Mouse (Mus musculus) liver, embryonic 13.5 days (tissue): ENCODE data around the gene Aamp. TPM values are rescaled to one million over a fixed set of nuclear protein-coding genes. Genes with fewer than 3 reads are reported as not detected.

ENCODE experiments used
- ATAC-seq: fragments of 200-750 bp; cut with Nextera tagmentation; 2 replicates; pipeline ENCODE4 v1.8.0; 2017; ENCODE audit warnings: low read depth, mild to moderate bottlenecking, moderate number of reproducible peaks, moderate library complexity
- DNase-seq: peaks from one replicate; pipeline ENCODE4 v3.0.0; 2022
- H3K27ac ChIP-seq: fragments of 300-500 bp; sonication (generic); 2 replicates; pipeline ENCODE4 v1.5.1; 2015; ENCODE audit warnings: moderate library complexity, mild to moderate bottlenecking, inconsistent platforms
- H3K27me3 ChIP-seq: fragments of 300-500 bp; sonication (generic); 2 replicates; pipeline ENCODE4 v1.6.1; 2015; ENCODE audit warnings: mild to moderate bottlenecking, inconsistent platforms
- H3K36me3 ChIP-seq: fragments of 300-500 bp; sonication (generic); 2 replicates; pipeline ENCODE4 v1.6.1; 2015; ENCODE audit warnings: mild to moderate bottlenecking, inconsistent platforms
- H3K4me1 ChIP-seq: fragments of 300-500 bp; sonication (generic); replicated peaks from 2 replicates; pipeline ENCODE4 v1.6.1; 2015; ENCODE audit warnings: inconsistent platforms
- H3K4me2 ChIP-seq: fragments of 300-500 bp; sonication (generic); 2 replicates; pipeline ENCODE4 v1.6.1; 2015; ENCODE audit warnings: inconsistent platforms, mild to moderate bottlenecking, moderate library complexity
- H3K4me3 ChIP-seq: fragments of 300-500 bp; sonication (generic); replicated peaks from 2 replicates; pipeline ENCODE4 v1.5.1; 2015; ENCODE audit warnings: mild to moderate bottlenecking, inconsistent platforms
- H3K9ac ChIP-seq: fragments of 300-500 bp; sonication (generic); 2 replicates; pipeline ENCODE4 v1.6.1; 2015; ENCODE audit warnings: mild to moderate bottlenecking, inconsistent platforms
- H3K9me3 ChIP-seq: fragments of 300-500 bp; sonication (generic); replicated peaks from 2 replicates; pipeline ENCODE4 v1.6.1; 2016; ENCODE audit warnings: inconsistent platforms
- WGBS: fragments of 180-500 bp; shearing (Covaris S2); methylation state at CpG from one replicate; pipeline ENCODE4 v1.1.7; 2015; ENCODE audit not compliant: insufficient replicate concordance; 5-methylcytosine and 5-hydroxymethylcytosine counted together
- polyA plus RNA-seq: library from polyadenylated mRNA; unstranded; fragments of >200 nt; fragmentation: Nextera tagmentation; extraction: Ambion mirVana; gene quantifications from 2 replicates; pipeline ENCODE4 v1.2.1, GENCODE M21; 2015

Aamp gene
- polyA plus RNA-seq, 1 experiment from 2014 or later = 104 TPM

- H3K4me3 ChIP-seq = no peak overlapping the region
- no peaks in the 10 kb centered on the region for H3K9me3 ChIP-seq
- no peak overlapping the region for H3K9ac ChIP-seq
- 58% methylated on average over 6 of the region's 6 CpGs for WGBS
- no peaks in the 10 kb centered on the region for H3K36me3 ChIP-seq
- no peaks in the 10 kb centered on the region for H3K27me3 ChIP-seq
- no peak overlapping the region; the same call in 1 of the 2 replicates for H3K4me2 ChIP-seq
- H3K4me1 ChIP-seq = peaks cover 98% of the 10 kb centered on the region
- no peak for DNase-seq
- H3K27ac ChIP-seq = peak overlapping the region; percentile 21; the same call in 1 of the 2 replicates
- no peak for ATAC-seq
Observed at GRCm38 (mm10) chr1:74300347-74301110, 16.0 kb upstream of the Aamp start.

GRCm38 (mm10) chr1:74298996-74299395, 14.5 kb upstream of the Aamp start:
- Histone ChIP-seq H3K9ac (peak overlapping the region; percentile 37; the same call in 1 of the 2 replicates), H3K9me3 (no peaks in the 10 kb centered on the region), H3K36me3 (peaks cover 4% of the 10 kb centered on the region), H3K4me2 (no peak overlapping the region), H3K4me3 (no peak overlapping the region), H3K4me1 (peaks cover 99% of the 10 kb centered on the region), H3K27me3 (no peaks in the 10 kb centered on the region), H3K27ac (no peak overlapping the region)
- ATAC-seq (no peak), DNase-seq (no peak)
- 63% methylated on average over 5 of the region's 5 CpGs for WGBS

- no peak overlapping the region for H3K9ac ChIP-seq
- 86% methylated on average over 5 of the region's 5 CpGs for WGBS
Observed at GRCm38 (mm10) chr1:74298157-74298750, 13.7 kb upstream of the Aamp start.

GRCm38 (mm10) chr1:74297269-74297668, 12.7 kb upstream of the Aamp start:
- H3K4me1 ChIP-seq = peaks cover 88% of the 10 kb centered on the region
- ATAC-seq = no peak
- H3K27ac ChIP-seq = peak overlapping the region; percentile 94
- peak overlapping the region; percentile 90 for H3K4me2 ChIP-seq
- no peaks in the 10 kb centered on the region for H3K27me3 ChIP-seq
- H3K4me3 ChIP-seq = peak overlapping the region; percentile 63; the same call in 1 of the 2 replicates
- peak overlapping the region; percentile 82 for H3K9ac ChIP-seq
- DNase-seq = peak; percentile 46
- 53% methylated on average over 3 of the region's 3 CpGs for WGBS
- H3K9me3 ChIP-seq = no peaks in the 10 kb centered on the region
- peaks cover 19% of the 10 kb centered on the region for H3K36me3 ChIP-seq

More at GRCm38 (mm10) chr1:74298157-74298750, 13.7 kb upstream of the Aamp start:
- Histone ChIP-seq H3K4me3 (no peak overlapping the region), H3K36me3 (peaks cover 10% of the 10 kb centered on the region), H3K27ac (peak overlapping the region; percentile 19; the same call in 1 of the 2 replicates), H3K4me2 (no peak overlapping the region), H3K9me3 (no peaks in the 10 kb centered on the region), H3K27me3 (no peaks in the 10 kb centered on the region), H3K4me1 (peaks cover 98% of the 10 kb centered on the region)
- ATAC-seq = no peak
- DNase-seq = no peak

- peak overlapping the region; percentile 63 for H3K4me3 ChIP-seq
- DNase-seq (no peak), ATAC-seq (no peak)
- peak overlapping the region; percentile 82 for H3K9ac ChIP-seq
- no peaks in the 10 kb centered on the region for H3K27me3 ChIP-seq
- WGBS = 62% methylated on average over 6 of the region's 6 CpGs
- H3K9me3 ChIP-seq = no peaks in the 10 kb centered on the region
- peak overlapping the region; percentile 90 for H3K4me2 ChIP-seq
- H3K36me3 ChIP-seq = peaks cover 24% of the 10 kb centered on the region
- peaks cover 80% of the 10 kb centered on the region for H3K4me1 ChIP-seq
- H3K27ac ChIP-seq = peak overlapping the region; percentile 94
Observed at GRCm38 (mm10) chr1:74296477-74296876, 11.9 kb upstream of the Aamp start.

- H3K27ac ChIP-seq = peak overlapping the region; percentile 94
- DNase-seq (peak; percentile 86), ATAC-seq (peak; percentile 96)
- H3K9me3 ChIP-seq = no peaks in the 10 kb centered on the region
- H3K4me3 ChIP-seq = peak overlapping the region; percentile 63
- 19% methylated on average over 9 of the region's 9 CpGs for WGBS
- peaks cover 77% of the 10 kb centered on the region for H3K4me1 ChIP-seq
- H3K27me3 ChIP-seq = no peaks in the 10 kb centered on the region
- peak overlapping the region; percentile 82 for H3K9ac ChIP-seq
- H3K36me3 ChIP-seq = peaks cover 33% of the 10 kb centered on the region
- peak overlapping the region; percentile 90 for H3K4me2 ChIP-seq
Observed at GRCm38 (mm10) chr1:74295456-74296171, 11.1 kb upstream of the Aamp start.

GRCm38 (mm10) chr1:74294733-74295455, 10.4 kb upstream of the Aamp start:
- no peaks in the 10 kb centered on the region for H3K9me3 ChIP-seq
- ATAC-seq (no peak), DNase-seq (no peak)
- peaks cover 40% of the 10 kb centered on the region for H3K36me3 ChIP-seq
- H3K9ac ChIP-seq = peak overlapping the region; percentile 82
- no peaks in the 10 kb centered on the region for H3K27me3 ChIP-seq
- peaks cover 77% of the 10 kb centered on the region for H3K4me1 ChIP-seq
- WGBS = 64% methylated on average over 6 of the region's 6 CpGs
- peak overlapping the region; percentile 94 for H3K27ac ChIP-seq
- H3K4me2 ChIP-seq = peak overlapping the region; percentile 90
- peak overlapping the region; percentile 63 for H3K4me3 ChIP-seq

- ATAC-seq = no peak
- H3K36me3 ChIP-seq = peaks cover 47% of the 10 kb centered on the region
- H3K4me1 ChIP-seq = peaks cover 77% of the 10 kb centered on the region
- H3K4me3 ChIP-seq = no peak overlapping the region
- H3K4me2 ChIP-seq = no peak overlapping the region
- 87% methylated on average over 3 of the region's 3 CpGs for whole genome bisulfite sequencing
- peak overlapping the region; percentile 38; the same call in 1 of the 2 replicates for H3K9ac ChIP-seq
- H3K27ac ChIP-seq = peak overlapping the region; percentile 64; the same call in 1 of the 2 replicates
- H3K9me3 ChIP-seq = no peaks in the 10 kb centered on the region
- DNase-seq = no peak
- no peaks in the 10 kb centered on the region for H3K27me3 ChIP-seq
Observed at GRCm38 (mm10) chr1:74294090-74294643, 9.6 kb upstream of the Aamp start.

- Histone ChIP-seq H3K27me3 (no peaks in the 10 kb centered on the region), H3K4me3 (no peak overlapping the region), H3K36me3 (peaks cover 54% of the 10 kb centered on the region), H3K9ac (no peak overlapping the region), H3K9me3 (no peaks in the 10 kb centered on the region), H3K27ac (peak overlapping the region; percentile 64), H3K4me1 (peaks cover 77% of the 10 kb centered on the region), H3K4me2 (no peak overlapping the region)
- no peak for ATAC-seq
- 83% methylated on average over 8 of the region's 8 CpGs for WGBS
- DNase-seq = no peak
Observed at GRCm38 (mm10) chr1:74293306-74293960, 8.9 kb upstream of the Aamp start.

- 80% methylated on average over 11 of the region's 11 CpGs for WGBS
- ATAC-seq (no peak), DNase-seq (no peak)
- no peak overlapping the region for H3K4me2 ChIP-seq
- no peak overlapping the region for H3K9ac ChIP-seq
- peaks cover 76% of the 10 kb centered on the region for H3K4me1 ChIP-seq
- no peak overlapping the region for H3K4me3 ChIP-seq
- no peaks in the 10 kb centered on the region for H3K27me3 ChIP-seq
- H3K36me3 ChIP-seq = peaks cover 58% of the 10 kb centered on the region
- H3K9me3 ChIP-seq = no peaks in the 10 kb centered on the region
- peak overlapping the region; percentile 15; the same call in 1 of the 2 replicates for H3K27ac ChIP-seq
Observed at GRCm38 (mm10) chr1:74292331-74293020, 7.9 kb upstream of the Aamp start.
